Mouse (Mus musculus) cerebral cortex, adult 2 months (tissue): ENCODE data around the gene Gm17027.

Source experiments
- WGBS: fragments of 180-500 bp; shearing (Covaris S2); methylation state at CpG from one replicate; pipeline ENCODE4 v1.1.7; 2018; 5-methylcytosine and 5-hydroxymethylcytosine counted together

Gm17027 gene

DNA sequence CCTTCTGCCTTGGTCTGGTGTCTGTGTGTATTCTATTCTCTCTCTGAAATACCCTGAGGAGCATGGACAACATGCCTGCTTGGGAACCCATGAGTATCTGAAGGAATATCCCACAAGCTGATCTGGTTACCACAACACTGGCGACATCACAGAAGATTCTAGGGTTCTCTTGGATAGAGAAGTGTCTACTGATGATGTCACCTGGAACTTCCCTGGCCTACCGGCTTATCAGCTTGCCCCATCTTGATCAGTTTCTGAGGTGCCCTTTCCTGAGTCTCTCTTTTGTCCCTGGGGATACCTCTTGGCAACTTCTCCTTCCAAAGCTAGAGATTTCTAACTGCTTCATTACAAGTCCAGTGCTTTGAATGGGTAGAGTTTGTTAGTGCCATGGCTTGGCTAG lies at the start of gene Gm17027:
TSS of gene Gm17027 (minus strand) at position 101 of the 400 bp plus-strand sequence.
- WGBS, result 86% methylated on average over 2 of the region's 2 CpGs

GRCm38 (mm10) chr14:42190691-42191090 lies 28.3 kb upstream of the Gm17027 start, which contains the start of gene Gm3573:
Gm3573 (minus strand) TSS chr14:42190791.
- WGBS, result no CpG with 5 or more reads among the region's 1 CpGs

DNA sequence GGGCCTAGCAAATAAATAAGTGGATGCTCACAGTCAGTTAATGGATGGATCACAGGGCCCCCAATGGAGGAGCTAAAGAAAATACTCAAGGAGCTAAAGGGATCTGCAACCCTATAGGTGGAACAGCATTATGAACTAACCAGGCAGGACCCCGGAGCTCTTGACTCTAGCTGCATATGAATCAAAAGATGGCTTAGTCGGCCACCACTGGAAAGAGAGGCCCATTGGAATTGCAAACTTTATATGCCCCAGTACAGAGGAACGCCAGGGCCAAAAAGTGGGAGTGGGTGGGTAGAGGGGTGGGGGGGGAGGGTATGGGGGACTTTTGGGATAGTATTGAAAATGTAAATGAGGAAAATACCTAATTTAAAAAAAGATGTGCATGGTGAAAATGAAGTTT lies 21.5 kb upstream of the Gm17027 start:
- WGBS, result 81% methylated on average over 3 of the region's 3 CpGs

DNA sequence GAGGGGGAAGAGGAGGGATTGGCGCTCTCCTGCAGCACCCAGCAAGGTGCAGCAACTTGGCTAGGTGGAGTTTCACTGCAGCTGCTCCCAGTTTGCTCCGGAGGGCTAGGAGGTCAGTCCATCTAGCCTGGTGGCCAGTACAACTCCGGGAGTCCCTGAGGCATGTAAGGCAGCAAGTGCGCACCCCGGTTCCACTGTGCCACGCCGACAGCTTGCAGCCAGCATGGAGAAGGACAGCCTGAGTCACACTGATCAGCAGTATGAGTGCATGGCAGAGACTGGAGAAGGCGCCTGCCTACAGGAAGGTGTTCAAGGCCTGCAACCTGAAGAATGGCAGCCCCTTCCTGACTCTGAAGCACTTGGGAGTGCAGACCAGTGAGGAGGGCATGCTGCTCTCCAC lies 27.9 kb downstream of the Gm17027 start:
- 68% methylated on average over 7 of the region's 8 CpGs for WGBS

GRCm38 (mm10) chr14:42133806-42134205 lies 28.6 kb downstream of the Gm17027 start:
- WGBS, result 53% methylated on average over 12 of the region's 14 CpGs

GRCm38 (mm10) chr14:42117269-42117668 lies 45.2 kb downstream of the Gm17027 start, which contains the start of gene Gm7951:
Gm7951 (minus strand) TSS chr14:42117369.
- WGBS, result 57% methylated on average over 1 of the region's 2 CpGs
